Mouse (Mus musculus) heart, postnatal 0 days (tissue): Measurements from ENCODE around the gene Tmem74b. TPM values are rescaled to one million over a fixed set of nuclear protein-coding genes. Genes with fewer than 3 reads are reported as not detected.

Source experiments
- ATAC-seq: fragments of 200-750 bp; cut with Nextera tagmentation; 2 replicates; pipeline ENCODE4 v1.8.0; 2017; ENCODE audit warnings: low read depth, moderate number of reproducible peaks, moderate library complexity; ENCODE audit not compliant: insufficient read depth
- DNase-seq: peaks from one replicate; pipeline ENCODE4 v3.0.0-alpha.2; 2016; ENCODE audit warnings: low spot score
- H3K27ac ChIP-seq: fragments of 300-500 bp; sonication (generic); 2 replicates; pipeline ENCODE4 v1.5.1; 2014; ENCODE audit warnings: low read depth, mild to moderate bottlenecking
- H3K27me3 ChIP-seq: fragments of 300-500 bp; sonication (generic); 2 replicates; pipeline ENCODE4 v1.6.1; 2014; ENCODE audit warnings: low read length, mixed read lengths; ENCODE audit not compliant: control insufficient read depth, insufficient read depth
- H3K36me3 ChIP-seq: fragments of 300-500 bp; sonication (generic); replicated peaks from 2 replicates; pipeline ENCODE4 v1.6.1; 2014; ENCODE audit warnings: low read length, mixed read lengths; ENCODE audit not compliant: control insufficient read depth, insufficient read depth
- H3K4me1 ChIP-seq: fragments of 300-500 bp; sonication (generic); 2 replicates; pipeline ENCODE4 v1.6.1; 2014; ENCODE audit warnings: antibody characterized with exemption; ENCODE audit not compliant: control insufficient read depth, insufficient read depth
- H3K4me2 ChIP-seq: fragments of 300-500 bp; sonication (generic); 2 replicates; pipeline ENCODE4 v1.6.1; 2014; ENCODE audit warnings: low read depth, mild to moderate bottlenecking, low read length, moderate library complexity
- H3K4me3 ChIP-seq: fragments of 300-500 bp; sonication (generic); 2 replicates; pipeline ENCODE4 v1.5.1; 2014; ENCODE audit warnings: low read depth, low read length
- H3K9ac ChIP-seq: fragments of 300-500 bp; sonication (generic); replicated peaks from 2 replicates; pipeline ENCODE4 v1.6.1; 2014; ENCODE audit warnings: low read depth, low read length, mixed read lengths
- H3K9me3 ChIP-seq: fragments of 300-500 bp; sonication (generic); replicated peaks from 2 replicates; pipeline ENCODE4 v1.6.1; 2016; ENCODE audit warnings: low read length; ENCODE audit not compliant: control insufficient read depth
- CTCF ChIP-seq: IDR thresholded peaks from 2 replicates; pipeline ENCODE4 v1.5.1; 2016; ENCODE audit warnings: antibody characterized with exemption, control low read depth, low read depth
- EP300 ChIP-seq: IDR thresholded peaks from 2 replicates; pipeline ENCODE4 v1.6.1; 2016; ENCODE audit warnings: antibody characterized with exemption, low read depth
- WGBS: fragments of 180-500 bp; shearing (Covaris S2); extraction: QIAGEN DNeasy Blood & Tissue Kit; methylation state at CpG from one replicate; pipeline ENCODE4 v1.1.7; 2014; 5-methylcytosine and 5-hydroxymethylcytosine counted together
- polyA plus RNA-seq: library from polyadenylated mRNA; unstranded; fragments of >200 nt; fragmentation: Nextera tagmentation; extraction: Ambion mirVana; gene quantifications from 2 replicates; pipeline ENCODE4 v1.2.1, GENCODE M21; 2015
- total RNA-seq: library from RNA; depleted of rRNA; stranded (reverse); fragments of >200 nt; gene quantifications from 2 replicates; pipeline ENCODE4 v1.2.3, GENCODE M21; 2014; ENCODE audit warnings: low replicate concordance; rRNA removed

Tmem74b gene
- total and polyA plus RNA-seq, 2 experiments from 2014 or later = 1.6 to 3.6 TPM

- H3K9ac ChIP-seq = no peak overlapping the region
- H3K4me2 ChIP-seq = no peak overlapping the region
- ATAC-seq (no peak), DNase-seq (no peak)
- H3K27ac ChIP-seq = no peak overlapping the region
- no peaks in the 10 kb centered on the region for H3K9me3 ChIP-seq
- no peak overlapping the region for H3K4me3 ChIP-seq
- no peaks in the 10 kb centered on the region for H3K36me3 ChIP-seq
- no peaks in the 10 kb centered on the region for H3K27me3 ChIP-seq
- no peaks in the 10 kb centered on the region for H3K4me1 ChIP-seq
- WGBS = 53% methylated on average over 9 of the region's 9 CpGs
- TF ChIP-seq EP300 (no peak), CTCF (no peak)
Measured at GRCm38 (mm10) chr2:151756277-151757061, 54.7 kb downstream of the Tmem74b start.

GRCm38 (mm10) chr2:151757451-151757850 is 55.6 kb downstream of the Tmem74b start:
- Histone ChIP-seq H3K9ac (no peak overlapping the region), H3K4me1 (no peaks in the 10 kb centered on the region), H3K9me3 (no peaks in the 10 kb centered on the region), H3K4me2 (no peak overlapping the region), H3K27me3 (no peaks in the 10 kb centered on the region), H3K36me3 (no peaks in the 10 kb centered on the region), H3K4me3 (no peak overlapping the region), H3K27ac (no peak overlapping the region)
- DNase-seq = no peak
- no peak for ATAC-seq
- 66% methylated on average over 5 of the region's 5 CpGs for WGBS
- TF ChIP-seq EP300 = no peak
- TF ChIP-seq CTCF = no peak

GRCm38 (mm10) chr2:151758806-151759353 is 57.1 kb downstream of the Tmem74b start:
- no peak overlapping the region for H3K4me3 ChIP-seq
- H3K27me3 ChIP-seq = no peaks in the 10 kb centered on the region
- no peak for TF ChIP-seq CTCF
- TF ChIP-seq EP300 = no peak
- no peak overlapping the region for H3K4me2 ChIP-seq
- DNase-seq (no peak), ATAC-seq (no peak)
- H3K27ac ChIP-seq = no peak overlapping the region
- no peaks in the 10 kb centered on the region for H3K9me3 ChIP-seq
- no peaks in the 10 kb centered on the region for H3K4me1 ChIP-seq
- no peak overlapping the region for H3K9ac ChIP-seq
- H3K36me3 ChIP-seq = no peaks in the 10 kb centered on the region
- 21% methylated on average over 1 of the region's 1 CpGs for WGBS

Other genes starting within 250 kb of the Tmem74b start
- not detected in 2 replicates for gene 4921509C19Rik, start 225.9 kb upstream of the Tmem74b start, total RNA-seq
- not detected in 2 replicates for gene 4921509C19Rik, start 225.9 kb upstream of the Tmem74b start, polyA plus RNA-seq
- 37.7 and 41.7 TPM in 2 replicates for gene Nsfl1c, start 207.8 kb upstream of the Tmem74b start, total RNA-seq
- 115 and 117 TPM in 2 replicates for gene Nsfl1c, start 207.8 kb upstream of the Tmem74b start, polyA plus RNA-seq
- gene Fkbp1a, start 159.5 kb upstream of the Tmem74b start, total RNA-seq = 71.3 and 72.5 TPM in 2 replicates
- 454 and 476 TPM in 2 replicates for gene Fkbp1a, start 159.5 kb upstream of the Tmem74b start, polyA plus RNA-seq
- 1.7 and 8.0 TPM in 2 replicates for gene Sdcbp2, start 129.4 kb upstream of the Tmem74b start, total RNA-seq
- 1.8 and 2.2 TPM in 2 replicates for gene Sdcbp2, start 129.4 kb upstream of the Tmem74b start, polyA plus RNA-seq
- gene Snph, start 69.4 kb upstream of the Tmem74b start, total RNA-seq = 0.11 and 0.15 TPM in 2 replicates
- gene Snph, start 69.4 kb upstream of the Tmem74b start, polyA plus RNA-seq = 0.05 TPM in 1 of 2 replicates, not detected in the other
- not detected in 2 replicates for gene Rad21l, start 33.5 kb upstream of the Tmem74b start, total RNA-seq
- gene Rad21l, start 33.5 kb upstream of the Tmem74b start, polyA plus RNA-seq = not detected in 2 replicates
- 32.3 and 37.6 TPM in 2 replicates for gene Psmf1, start 42.2 kb downstream of the Tmem74b start, total RNA-seq
- gene Psmf1, start 42.2 kb downstream of the Tmem74b start, polyA plus RNA-seq = 31.4 and 32.6 TPM in 2 replicates
- gene Rspo4, start 140.9 kb downstream of the Tmem74b start, total RNA-seq = not detected in 2 replicates
- gene Rspo4, start 140.9 kb downstream of the Tmem74b start, polyA plus RNA-seq = not detected in 2 replicates
- gene Angpt4, start 209.2 kb downstream of the Tmem74b start, total RNA-seq = 1.7 TPM in 1 of 2 replicates, not detected in the other
- gene Angpt4, start 209.2 kb downstream of the Tmem74b start, polyA plus RNA-seq = 0.10 and 0.12 TPM in 2 replicates